Comparison of ENCODE assay signal across 18 mouse cellular contexts in genomic region chr7:130600074-130600473, GRCm38 (mm10). TPM values are rescaled to one million over a fixed set of nuclear protein-coding genes. Genes with fewer than 3 reads are reported as not detected.
"Had no signal": no experiment of that assay in that cellular context is flagged by ENCODE, and none has a peak within 500 bp of the region (broad histone marks: within the 10 kb centered on the region; RNA-seq: fewer than 3 reads in every experiment).

No protein-coding gene starts in this region.

- DNase-seq: kidney, adult 18-20 months; kidney, adult 9 months; kidney, postnatal 14 days; kidney, postnatal 4 days; lung, adult 18-20 months; lung, postnatal 14 days; lung, postnatal 4 days; retina, postnatal 1 day; right cerebral cortex, postnatal 25 days; spleen, adult 18-20 months; thymus, adult 18-20 months; thymus, postnatal 36 days had no signal

- H3K36me3 ChIP-seq: liver, embryonic 15.5 days; midbrain, embryonic 12.5 days; neural tube, embryonic 13.5 days; stomach, embryonic 15.5 days had no signal

- H3K9me3 ChIP-seq: liver, embryonic 15.5 days; midbrain, embryonic 12.5 days; neural tube, embryonic 13.5 days; stomach, embryonic 15.5 days had no signal

- H3K27ac ChIP-seq: liver, embryonic 15.5 days; midbrain, embryonic 12.5 days; neural tube, embryonic 13.5 days; stomach, embryonic 15.5 days had no signal

- H3K4me1 ChIP-seq: liver, embryonic 15.5 days had no signal

- H3K9ac ChIP-seq: liver, embryonic 15.5 days; midbrain, embryonic 12.5 days; neural tube, embryonic 13.5 days; stomach, embryonic 15.5 days had no signal

- H3K4me3 ChIP-seq: liver, embryonic 15.5 days; midbrain, embryonic 12.5 days; myocyte; neural tube, embryonic 13.5 days; stomach, embryonic 15.5 days had no signal

RNA-seq across cellular contexts. Expression of gene Tacc2, which starts 22.8 kb away (rescaled TPM):
- total RNA-seq: monocyte, adult 5-6 weeks had no signal
